In the genomic region with DNA sequence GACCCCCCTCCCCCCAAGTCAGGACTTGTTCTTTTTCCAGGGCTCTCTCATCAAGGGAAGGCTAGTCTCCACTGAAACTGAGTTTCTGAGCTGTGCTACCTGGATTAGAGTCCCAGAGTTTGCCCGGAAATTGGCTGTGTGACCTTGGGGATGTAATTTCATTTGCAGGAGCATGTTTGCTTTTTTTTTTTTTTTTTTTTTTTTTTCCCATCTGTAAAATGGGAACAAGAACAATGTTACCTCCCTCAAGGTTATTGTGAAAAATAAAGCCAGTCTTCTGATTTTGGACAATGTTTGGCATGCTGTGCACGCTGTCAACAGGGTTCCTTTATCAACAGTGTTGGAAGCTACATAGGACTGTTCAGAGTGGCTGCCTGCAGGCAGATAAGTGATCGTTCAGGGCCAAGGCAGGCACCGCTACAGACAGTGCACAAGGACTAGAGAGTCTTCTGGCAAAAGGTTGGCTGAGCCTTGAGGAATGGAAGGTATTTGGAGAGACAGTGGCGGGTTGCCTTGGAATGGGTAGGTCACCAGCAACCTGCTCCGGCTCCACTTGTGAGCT, we compare ENCODE assay signal across 9 mouse cellular contexts. TPM values are rescaled to one million over a fixed set of nuclear protein-coding genes. Genes with fewer than 3 reads are reported as not detected.
DNase-seq lines count a peak whose midpoint lies in the region; ATAC-seq and TF ChIP-seq lines count a peak whose summit lies in the region.
"Had no signal": no experiment of that assay in that cellular context is flagged by ENCODE, and none has a peak within 500 bp of the region (broad histone marks: within the 10 kb centered on the region; RNA-seq: fewer than 3 reads in every experiment).

No protein-coding gene starts in this region.

- peaks cover 17% of the 10 kb centered on the region; the same call in 1 of the 2 replicates for H3K36me3 ChIP-seq in kidney, embryonic 14.5 days (ENCODE audit: control insufficient read depth, insufficient read depth, low read length)
- H3K36me3 ChIP-seq in hindbrain, embryonic 15.5 days: peaks cover 29% of the 10 kb centered on the region
- peaks cover 34% of the 10 kb centered on the region for H3K36me3 ChIP-seq in midbrain, embryonic 14.5 days (ENCODE audit: control insufficient read depth, insufficient read depth, low read length)

- peak overlapping the region; percentile 88 for H3K4me2 ChIP-seq in kidney, embryonic 14.5 days (replicated peaks; ENCODE audit: low read depth, low read length)
- peak overlapping the region; percentile 74 for H3K4me2 ChIP-seq in hindbrain, embryonic 15.5 days
- H3K4me2 ChIP-seq in midbrain, embryonic 14.5 days (ENCODE audit: low read length): peak overlapping the region; percentile 61

- peaks cover 24% of the 10 kb centered on the region for H3K4me1 ChIP-seq in kidney, embryonic 14.5 days (ENCODE audit: control insufficient read depth, insufficient read depth, low read length)
- H3K4me1 ChIP-seq in bone marrow macrophage, adult 2 months (ENCODE audit: control insufficient read depth, insufficient read depth, low read length): peaks cover 43% of the 10 kb centered on the region
- peaks cover 42% of the 10 kb centered on the region for H3K4me1 ChIP-seq in hindbrain, embryonic 15.5 days (replicated peaks)
- peaks cover 26% of the 10 kb centered on the region for H3K4me1 ChIP-seq in midbrain, embryonic 14.5 days (ENCODE audit: control insufficient read depth, insufficient read depth, low read length)

- peak overlapping the region; percentile 38; the same call in 1 of the 2 replicates for H3K27ac ChIP-seq in kidney, embryonic 14.5 days (ENCODE audit: low read depth, low read length)
- peak overlapping the region; percentile 88 for H3K27ac ChIP-seq in bone marrow macrophage, adult 2 months (ENCODE audit: insufficient read depth, low read depth, low read length)
- H3K27ac ChIP-seq in hindbrain, embryonic 15.5 days (replicated peaks): peak overlapping the region; percentile 91
- H3K27ac ChIP-seq in midbrain, embryonic 14.5 days (replicated peaks; ENCODE audit: low read depth, low read length): peak overlapping the region; percentile 84; the same call in 1 of the 2 replicates

- H3K9ac ChIP-seq in kidney, embryonic 14.5 days (ENCODE audit: low read depth, low read length): peak overlapping the region; percentile 82
- H3K9ac ChIP-seq in hindbrain, embryonic 15.5 days: peak overlapping the region; percentile 97
- H3K9ac ChIP-seq in midbrain, embryonic 14.5 days (replicated peaks; ENCODE audit: low read length): peak overlapping the region; percentile 97

- TF ChIP-seq POLR2A in bone marrow macrophage, adult 2 months (IDR thresholded peaks at IDR 0.05; ENCODE audit: borderline replicate concordance, low read depth, low read length): no peak

- intact Hi-C loops in left cerebral cortex, postnatal 4 days (cut with DNase I): no loop called here

- H3K4me3 ChIP-seq in kidney, embryonic 14.5 days (ENCODE audit: low read length): peak overlapping the region; percentile 87
- peak overlapping the region; percentile 79 for H3K4me3 ChIP-seq in bone marrow macrophage, adult 2 months (ENCODE audit: insufficient read depth, low read length)
- peak overlapping the region; percentile 94 for H3K4me3 ChIP-seq in hindbrain, embryonic 15.5 days
- H3K4me3 ChIP-seq in midbrain, embryonic 14.5 days (replicated peaks; ENCODE audit: low read depth, low read length): peak overlapping the region; percentile 90

- WGBS in kidney, embryonic 14.5 days: 79% methylated on average over 6 of the region's 6 CpGs
- 77% methylated on average over 6 of the region's 6 CpGs for WGBS in hindbrain, embryonic 15.5 days
- WGBS in midbrain, embryonic 14.5 days: 82% methylated on average over 6 of the region's 6 CpGs

- H3K27me3 ChIP-seq in kidney, embryonic 14.5 days (ENCODE audit: control insufficient read depth, insufficient read depth, low read length): no peaks in the 10 kb centered on the region
- H3K27me3 ChIP-seq in hindbrain, embryonic 15.5 days: no peaks in the 10 kb centered on the region
- no peaks in the 10 kb centered on the region for H3K27me3 ChIP-seq in midbrain, embryonic 14.5 days (ENCODE audit: control insufficient read depth, insufficient read depth, low read length)

- H3K9me3 ChIP-seq in kidney, embryonic 14.5 days (ENCODE audit: control insufficient read depth, low read length): no peaks in the 10 kb centered on the region
- H3K9me3 ChIP-seq in hindbrain, embryonic 15.5 days: no peaks in the 10 kb centered on the region
- no peaks in the 10 kb centered on the region for H3K9me3 ChIP-seq in midbrain, embryonic 14.5 days (ENCODE audit: control insufficient read depth, low read length)

- no peak for DNase-seq in kidney, postnatal 4 days
- no peak for DNase-seq in midbrain, embryonic 14.5 days
- no peak for DNase-seq in cerebellum, postnatal 4 days (ENCODE audit: low spot score in 2 of 2)
- DNase-seq in left cerebral cortex, postnatal 4 days: no peak
- no peak for DNase-seq in embryo, embryonic 10 days (ENCODE audit: low spot score)

- ATAC-seq in kidney, embryonic 14.5 days (ENCODE audit: low FRiP score, low TSS enrichment): no peak
- no peak for ATAC-seq in hindbrain, embryonic 15.5 days (ENCODE audit: low FRiP score, low read depth)
- ATAC-seq in midbrain, embryonic 14.5 days (ENCODE audit: low FRiP score, low TSS enrichment): no peak

- TF ChIP-seq CTCF in bone marrow macrophage, adult 2 months (IDR thresholded peaks at IDR 0.05; ENCODE audit: low read depth, low read length): no peak

RNA-seq across cellular contexts. Expression of gene Unc119, which starts 1.1 kb away (rescaled TPM):
- 49.6 and 57.1 TPM in 2 replicates for polyA plus RNA-seq in kidney, embryonic 14.5 days (2014; fragmentation: Nextera tagmentation; extraction: Ambion mirVana)
- polyA plus RNA-seq in bone marrow macrophage, adult 2 months (2012; ENCODE audit: insufficient read depth, insufficient read length, missing spikeins): 35.5 and 38.5 TPM in 2 replicates
- 88.3 and 94.3 TPM in 2 replicates for polyA plus RNA-seq in hindbrain, embryonic 15.5 days (2015; fragmentation: Nextera tagmentation; extraction: Ambion mirVana)
- polyA plus RNA-seq in midbrain, embryonic 14.5 days (2014; fragmentation: Nextera tagmentation; extraction: Ambion mirVana): 78.3 and 98.1 TPM in 2 replicates
- total RNA-seq in left cerebral cortex, postnatal 4 days (2021): 10 to 100 TPM; 51.8 to 57.5 TPM

RNA-seq across cellular contexts. Expression of gene Pigs, which starts 16.2 kb away (rescaled TPM):
- 48.9 and 76.0 TPM in 2 replicates for polyA plus RNA-seq in kidney, embryonic 14.5 days (2014; fragmentation: Nextera tagmentation; extraction: Ambion mirVana)
- 80.8 and 85.9 TPM in 2 replicates for polyA plus RNA-seq in bone marrow macrophage, adult 2 months (2012; ENCODE audit: insufficient read depth, insufficient read length, missing spikeins)
- 84.6 and 92.9 TPM in 2 replicates for polyA plus RNA-seq in hindbrain, embryonic 15.5 days (2015; fragmentation: Nextera tagmentation; extraction: Ambion mirVana)
- 54.7 and 63.6 TPM in 2 replicates for polyA plus RNA-seq in midbrain, embryonic 14.5 days (2014; fragmentation: Nextera tagmentation; extraction: Ambion mirVana)
- total RNA-seq in left cerebral cortex, postnatal 4 days (2021): 10 to 100 TPM; 52.9 to 59.9 TPM

RNA-seq across cellular contexts. Expression of gene Aldoc, which starts 21.6 kb away (rescaled TPM):
- 2.3 and 4.3 TPM in 2 replicates for polyA plus RNA-seq in kidney, embryonic 14.5 days (2014; fragmentation: Nextera tagmentation; extraction: Ambion mirVana)
- 21.9 and 31.0 TPM in 2 replicates for polyA plus RNA-seq in bone marrow macrophage, adult 2 months (2012; ENCODE audit: insufficient read depth, insufficient read length, missing spikeins)
- polyA plus RNA-seq in hindbrain, embryonic 15.5 days (2015; fragmentation: Nextera tagmentation; extraction: Ambion mirVana): 318 and 319 TPM in 2 replicates
- 71.2 and 89.5 TPM in 2 replicates for polyA plus RNA-seq in midbrain, embryonic 14.5 days (2014; fragmentation: Nextera tagmentation; extraction: Ambion mirVana)
- total RNA-seq in left cerebral cortex, postnatal 4 days (2021): 100 to 1,000 TPM; 109 to 113 TPM

RNA-seq across cellular contexts. Expression of gene Foxn1, which starts 41.9 kb away (rescaled TPM):
- polyA plus RNA-seq in kidney, embryonic 14.5 days (2014; fragmentation: Nextera tagmentation; extraction: Ambion mirVana): 0.11 TPM in 1 of 2 replicates, not detected in the other
- polyA plus RNA-seq in bone marrow macrophage, adult 2 months (2012; ENCODE audit: insufficient read depth, insufficient read length, missing spikeins): not detected in 2 replicates
- polyA plus RNA-seq in hindbrain, embryonic 15.5 days (2015; fragmentation: Nextera tagmentation; extraction: Ambion mirVana): not detected in 2 replicates
- polyA plus RNA-seq in midbrain, embryonic 14.5 days (2014; fragmentation: Nextera tagmentation; extraction: Ambion mirVana): not detected in 2 replicates
- total RNA-seq in left cerebral cortex, postnatal 4 days (2021): not detected
- total RNA-seq: layer of hippocampus, postnatal 14 days had no signal

RNA-seq across cellular contexts. Expression of gene Spag5, which starts 43.1 kb away (rescaled TPM):
- 35.7 and 50.9 TPM in 2 replicates for polyA plus RNA-seq in kidney, embryonic 14.5 days (2014; fragmentation: Nextera tagmentation; extraction: Ambion mirVana)
- polyA plus RNA-seq in bone marrow macrophage, adult 2 months (2012; ENCODE audit: insufficient read depth, insufficient read length, missing spikeins): 19.3 and 28.1 TPM in 2 replicates
- polyA plus RNA-seq in hindbrain, embryonic 15.5 days (2015; fragmentation: Nextera tagmentation; extraction: Ambion mirVana): 9.7 and 14.0 TPM in 2 replicates
- 5.8 and 8.7 TPM in 2 replicates for polyA plus RNA-seq in midbrain, embryonic 14.5 days (2014; fragmentation: Nextera tagmentation; extraction: Ambion mirVana)
- total RNA-seq in left cerebral cortex, postnatal 4 days (2021): 1 to 10 TPM; 5.2 to 6.2 TPM

Comparison
In these comparisons a context has a peak if more than half of its experiments do, and no peak if none do; other contexts are left out.
1. H3K27ac ChIP-seq: peak in every context shown above with its lines; median percentile 91 in hindbrain, embryonic 15.5 days; 88 in bone marrow macrophage, adult 2 months; 84 in midbrain, embryonic 14.5 days; 38 in kidney, embryonic 14.5 days.